Mouse (Mus musculus): ENCODE measurements around the gene Prkca. TPM values are rescaled to one million over a fixed set of nuclear protein-coding genes. Genes with fewer than 3 reads are reported as not detected.
A peak's percentile ranks its signal among the peaks of the same experiment; 100 is the strongest.

The Prkca gene
- total RNA-seq, 2 experiments from 2014 or later = 230 to 239 TPM

- DNase-seq = no peak
These were observed 113.6 kb downstream of the Prkca start for GRCm38 (mm10) chr11:108230101-108230500.

GRCm38 (mm10) chr11:108229176-108229946, 114.4 kb downstream of the Prkca start:
- DNase-seq = no peak

DNA sequence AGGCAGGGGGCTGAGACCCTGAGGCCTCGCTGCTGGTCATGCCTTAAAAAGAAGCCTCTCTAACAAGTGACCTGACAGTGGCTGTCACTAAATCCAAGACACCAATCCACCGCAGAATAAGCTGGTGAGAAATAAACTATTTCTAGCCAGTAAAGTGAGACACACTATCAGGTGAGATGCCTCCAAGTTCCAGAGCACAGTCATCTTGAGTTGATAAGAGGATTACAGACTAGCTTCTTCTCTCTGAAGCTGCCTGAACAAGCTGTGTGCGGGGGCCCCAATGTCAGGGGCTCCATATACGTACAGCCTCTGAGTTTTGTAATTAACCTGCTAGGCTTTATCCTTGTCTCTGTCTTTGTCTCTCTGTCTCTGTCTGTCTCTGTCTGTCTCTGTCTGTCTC, 115.2 kb downstream of the Prkca start:
- DNase-seq = no peak

- DNase-seq = no peak
These were observed 117.5 kb downstream of the Prkca start for GRCm38 (mm10) chr11:108226248-108226647.

DNA sequence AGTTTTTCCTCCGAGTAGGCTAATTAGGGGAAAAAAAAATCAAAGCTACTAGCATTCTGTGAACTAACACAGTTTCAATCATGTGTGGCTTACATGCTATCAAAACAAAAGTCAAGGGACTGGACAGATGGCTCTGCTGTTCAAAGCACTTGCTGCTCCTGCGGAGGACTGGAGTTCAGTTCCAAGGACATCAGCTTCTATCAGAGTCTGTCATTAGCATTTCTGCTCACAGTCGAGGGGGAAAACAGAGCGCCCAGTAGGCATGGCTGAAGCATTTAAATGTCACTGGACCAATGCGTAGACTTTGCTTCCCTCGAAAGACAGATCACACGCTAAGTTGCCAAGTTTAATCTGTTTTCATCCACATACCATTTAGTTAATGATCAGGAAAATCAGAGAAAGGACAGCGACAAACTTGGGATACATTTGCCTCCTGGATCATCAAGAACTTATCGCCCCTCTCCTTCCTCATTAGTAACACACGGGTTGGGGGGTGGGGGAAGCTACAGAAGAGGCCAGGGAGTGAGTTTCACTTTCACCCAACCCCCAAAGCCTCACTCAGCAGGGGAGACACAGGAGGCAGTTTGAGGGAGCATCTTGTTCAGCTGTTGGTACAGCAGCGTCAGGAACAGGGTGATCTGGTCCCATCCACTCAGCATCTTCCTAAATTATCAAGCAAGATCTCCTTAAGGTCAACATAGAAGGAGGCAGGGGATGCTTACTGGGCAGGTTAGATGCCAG, 119.3 kb downstream of the Prkca start:
- DNase-seq = peak in 1 of 2 experiments; percentile 35

DNA sequence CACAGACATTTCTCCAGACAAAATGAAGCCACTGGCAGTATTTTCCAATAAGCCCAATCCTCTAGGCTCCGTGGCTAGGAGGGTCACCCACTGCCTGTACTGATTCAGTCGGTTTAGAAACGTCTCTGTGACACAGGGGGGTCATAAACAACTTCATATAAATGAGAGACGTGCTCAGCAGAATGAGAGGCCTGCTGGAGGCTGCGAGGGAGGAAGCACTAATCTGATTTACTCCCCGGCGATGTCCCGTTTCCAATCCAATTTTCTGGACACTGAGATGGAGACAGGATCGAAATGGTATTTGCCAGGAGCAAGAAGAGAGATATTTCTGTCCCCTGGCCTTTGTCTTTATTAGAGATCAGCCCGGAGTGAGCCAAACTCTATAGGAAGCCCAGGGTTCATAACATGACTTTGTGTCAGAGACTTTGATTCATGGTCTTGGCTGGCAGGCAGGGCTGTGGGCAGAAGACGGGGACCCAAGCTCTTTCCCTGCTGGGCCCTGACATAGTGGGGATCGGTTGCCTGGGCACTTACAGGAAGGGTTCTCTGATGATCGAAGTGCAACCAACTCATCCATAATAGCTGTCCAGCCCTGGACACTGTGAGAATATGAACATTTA, 120.0 kb downstream of the Prkca start:
- no peak for DNase-seq

GRCm38 (mm10) chr11:108223154-108223553, 120.6 kb downstream of the Prkca start:
- DNase-seq = peak in 1 of 2 experiments; percentile 33

DNA sequence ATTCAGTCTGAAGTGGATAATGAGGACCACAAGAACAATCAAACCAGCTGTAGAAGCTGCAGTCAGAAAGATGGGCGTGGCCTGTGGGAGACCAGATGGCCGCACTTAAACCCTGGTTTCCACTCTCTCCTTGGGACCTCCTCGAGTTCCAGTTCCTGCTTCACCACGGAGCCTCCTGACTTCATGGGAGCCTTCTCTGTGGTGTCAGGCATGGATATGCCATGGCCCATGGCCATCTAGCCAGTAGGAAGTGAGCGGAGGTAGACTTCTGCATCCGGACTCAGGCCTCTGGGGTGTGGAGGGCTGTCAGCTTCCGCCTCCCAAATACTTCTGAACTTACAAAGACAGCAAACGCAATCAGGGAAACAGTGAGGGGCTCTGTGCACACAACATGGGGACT, 121.1 kb downstream of the Prkca start:
- peak in 1 of 2 experiments; percentile 29 for DNase-seq

DNA sequence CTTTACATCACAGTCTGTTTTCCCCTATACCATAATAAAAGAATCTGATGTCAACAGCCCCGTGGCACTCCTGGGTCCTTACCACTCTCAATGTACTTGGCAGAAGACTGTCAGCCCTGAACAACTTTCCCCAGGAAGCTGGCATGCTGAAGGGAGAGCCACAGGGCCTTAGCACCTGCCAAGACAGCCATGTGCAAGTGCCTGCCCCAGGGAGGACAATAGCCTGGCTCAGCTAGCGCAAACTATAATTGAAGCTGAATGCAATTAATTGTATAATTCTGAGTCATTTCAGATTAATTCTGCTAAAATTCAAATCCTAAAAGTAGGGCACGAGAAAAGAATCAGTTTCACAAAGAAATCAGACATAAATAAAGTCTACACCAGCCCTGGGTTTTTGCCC, 121.7 kb downstream of the Prkca start:
- peak in 1 of 2 experiments; percentile 41 for DNase-seq

- DNase-seq = peak; percentile 55 to 63
These were observed 122.4 kb downstream of the Prkca start for GRCm38 (mm10) chr11:108221124-108221835.

GRCm38 (mm10) chr11:108220605-108221004, 123.1 kb downstream of the Prkca start:
- DNase-seq = no peak

DNA sequence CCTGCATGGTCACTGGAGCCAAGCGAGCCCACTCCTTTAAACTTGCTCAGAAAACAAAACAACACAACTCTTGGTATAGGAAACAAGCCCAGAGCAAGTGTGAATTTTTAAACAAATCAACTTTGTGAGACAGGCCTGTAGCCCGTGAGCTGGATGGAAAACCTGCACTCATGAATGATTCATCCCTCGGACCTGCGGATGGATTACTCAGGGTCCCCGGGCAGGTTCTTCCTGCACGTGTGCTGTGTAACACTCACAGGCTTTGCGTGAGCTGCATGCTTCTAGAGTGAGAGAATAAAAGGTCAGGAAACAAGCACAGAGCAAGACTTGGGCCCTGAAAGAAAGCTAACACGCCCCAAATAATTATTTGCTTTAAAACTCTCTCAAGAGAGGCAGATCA, 126.7 kb downstream of the Prkca start:
- DNase-seq = no peak

GRCm38 (mm10) chr11:108216064-108216463, 127.7 kb downstream of the Prkca start:
- DNase-seq = no peak

DNA sequence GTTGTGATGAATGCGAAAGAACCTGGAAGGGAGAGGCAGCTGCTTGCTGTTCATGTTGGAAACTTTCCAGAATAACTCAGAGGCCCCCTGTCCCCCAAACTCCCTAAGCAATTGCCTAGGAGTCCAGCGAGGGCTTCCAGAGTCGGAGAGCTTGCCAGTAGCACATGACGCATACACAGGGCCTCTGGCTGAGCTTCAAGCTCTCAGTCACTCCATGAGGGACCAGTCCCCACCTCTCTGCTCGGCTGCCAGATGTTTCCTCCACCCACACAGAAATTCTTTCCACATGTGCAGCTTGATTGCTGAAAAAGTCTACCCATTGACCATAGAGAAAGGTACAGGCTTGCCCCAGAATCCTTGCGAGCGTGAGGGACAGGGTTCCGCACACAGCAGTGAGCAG, 128.3 kb downstream of the Prkca start:
- no peak for DNase-seq

GRCm38 (mm10) chr11:108214521-108215223, 129.1 kb downstream of the Prkca start:
- DNase-seq = no peak

DNA sequence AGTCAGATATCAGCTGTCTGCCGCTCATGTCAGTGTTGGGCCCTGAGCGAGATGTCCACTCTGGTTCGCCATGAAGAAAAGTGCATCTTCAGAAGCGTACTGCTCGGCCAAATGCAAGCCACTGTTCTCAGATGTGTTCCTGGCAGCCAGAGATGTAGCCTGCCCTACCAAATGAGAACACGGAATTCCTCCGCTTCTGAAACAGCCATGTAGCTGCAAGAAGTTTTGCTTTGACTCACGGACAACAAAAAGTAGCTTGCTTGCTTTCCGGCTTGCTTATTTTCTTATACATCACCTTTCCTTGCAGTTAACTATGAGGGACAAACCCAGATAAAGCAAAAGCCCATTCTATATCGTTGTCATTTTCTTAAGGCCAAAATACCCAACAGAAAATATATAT, 129.9 kb downstream of the Prkca start:
- DNase-seq = no peak

DNA sequence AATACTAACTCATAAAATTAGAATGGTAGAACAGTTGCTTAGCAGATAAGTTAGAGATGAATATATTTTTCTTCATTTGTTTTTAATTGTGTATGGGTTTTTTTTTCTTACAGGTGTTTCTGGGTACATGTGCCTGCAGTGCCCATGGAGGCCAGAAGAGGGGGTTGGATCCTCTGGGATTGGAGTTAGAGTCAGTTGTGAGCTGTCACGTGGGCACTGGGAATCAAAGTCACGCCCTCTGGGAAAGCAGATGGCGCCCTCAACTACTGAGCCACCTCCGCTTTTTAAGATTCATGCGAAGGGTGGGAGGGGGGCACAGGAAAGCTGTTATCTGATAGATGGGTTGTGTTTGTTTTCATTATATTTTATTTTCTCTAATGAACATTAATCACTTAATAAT, 131.1 kb downstream of the Prkca start:
- no peak for DNase-seq

DNA sequence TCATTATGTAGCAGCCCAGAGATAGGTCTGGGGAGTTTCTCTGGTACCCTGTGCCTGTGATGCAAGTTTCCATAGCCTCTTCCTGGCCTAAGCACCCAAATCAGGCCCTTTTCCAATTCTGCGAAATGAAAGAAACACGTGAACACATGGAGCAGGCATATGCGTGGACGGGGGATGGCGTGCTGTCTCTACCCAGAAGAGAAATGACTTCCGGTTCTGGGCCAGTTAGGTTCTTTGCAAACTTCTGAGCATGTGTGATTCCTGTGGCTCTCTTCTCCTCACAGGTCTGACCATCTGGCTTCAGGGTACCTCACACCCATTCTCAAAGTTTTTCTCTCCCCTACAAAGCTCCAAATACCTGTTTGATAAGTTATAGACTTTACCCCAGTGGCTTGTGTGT, 131.7 kb downstream of the Prkca start:
- no peak for DNase-seq

GRCm38 (mm10) chr11:108210749-108211148, 133.0 kb downstream of the Prkca start:
- DNase-seq = no peak

DNA sequence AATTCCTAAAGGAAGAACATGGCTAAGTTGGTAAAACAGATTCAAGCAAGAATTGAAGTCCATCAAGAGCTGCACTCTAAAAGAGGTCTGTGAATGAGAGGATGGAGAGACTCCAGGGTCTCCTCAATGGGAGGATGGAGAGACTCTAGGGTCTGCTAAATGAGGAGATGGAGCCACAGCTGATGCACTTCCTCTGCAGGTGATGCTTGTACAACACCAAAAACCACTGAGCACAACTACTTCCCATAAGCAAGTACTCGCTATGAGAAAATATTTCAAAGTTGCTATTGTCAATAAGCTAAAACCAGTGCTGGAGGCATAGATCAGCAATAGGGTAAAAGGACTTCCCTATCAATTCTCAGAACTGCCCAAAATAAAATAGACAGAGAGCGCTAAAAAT, 137.1 kb downstream of the Prkca start:
- DNase-seq = no peak

GRCm38 (mm10) chr11:108204895-108205248, 138.9 kb downstream of the Prkca start:
- no peak for DNase-seq

DNA sequence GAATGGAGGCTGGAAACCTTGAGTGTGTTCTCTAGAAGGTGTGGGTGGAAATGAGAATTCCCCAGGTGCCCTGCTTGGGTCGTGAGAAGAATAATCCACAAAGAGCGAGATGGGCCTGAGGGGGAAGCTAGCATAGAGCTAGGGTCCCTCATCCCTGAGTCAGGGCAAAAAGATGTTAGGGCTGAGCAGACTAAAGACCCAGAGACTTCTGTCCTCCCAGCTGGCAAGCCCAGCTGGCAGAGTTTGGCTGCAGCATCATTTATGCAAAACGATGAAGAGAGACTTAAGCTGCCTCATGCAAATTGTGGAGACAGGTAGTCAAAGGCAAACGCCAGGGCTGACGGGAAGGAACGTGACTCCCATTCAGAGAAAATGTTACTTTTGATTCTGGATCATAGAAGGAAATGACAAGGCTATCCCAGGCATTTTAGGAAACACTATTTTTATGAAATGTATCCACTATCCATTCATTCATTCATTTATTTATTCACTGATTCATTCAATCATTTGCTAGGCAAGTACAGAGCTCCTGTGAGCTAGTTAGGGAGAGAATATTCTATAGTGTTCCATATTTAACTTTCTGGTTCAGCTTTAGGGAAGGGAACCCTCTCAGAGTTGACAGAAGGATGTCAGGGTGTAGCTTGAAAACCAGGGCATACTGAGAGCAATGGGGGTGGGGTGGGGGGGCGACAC, 139.4 kb downstream of the Prkca start:
- DNase-seq = no peak
